Mouse (Mus musculus) kidney, embryonic 14.5 days (tissue): ENCODE measurements around the gene Tmem100. TPM values are rescaled to one million over a fixed set of nuclear protein-coding genes. Genes with fewer than 3 reads are reported as not detected.

Experiments
- ATAC-seq: fragments of 200-750 bp; cut with Nextera tagmentation; 2 replicates; pipeline ENCODE4 v1.8.0; 2017; ENCODE audit warnings: moderate number of reproducible peaks, mild to moderate bottlenecking, moderate TSS enrichment, moderate library complexity; ENCODE audit not compliant: low FRiP score, low TSS enrichment
- H3K27ac ChIP-seq: fragments of 300-500 bp; sonication (generic); 2 replicates; pipeline ENCODE4 v1.5.1; 2014; ENCODE audit warnings: low read depth, mild to moderate bottlenecking, low read length, moderate library complexity, mixed read lengths
- H3K27me3 ChIP-seq: fragments of 300-500 bp; sonication (generic); 2 replicates; pipeline ENCODE4 v1.6.1; 2014; ENCODE audit warnings: mild to moderate bottlenecking, low read length; ENCODE audit not compliant: control insufficient read depth, insufficient read depth
- H3K36me3 ChIP-seq: fragments of 300-500 bp; sonication (generic); 2 replicates; pipeline ENCODE4 v1.6.1; 2014; ENCODE audit warnings: low read length, mixed read lengths; ENCODE audit not compliant: control insufficient read depth, insufficient read depth
- H3K4me1 ChIP-seq: fragments of 300-500 bp; sonication (generic); 2 replicates; pipeline ENCODE4 v1.6.1; 2014; ENCODE audit warnings: low read length, mixed read lengths; ENCODE audit not compliant: control insufficient read depth, insufficient read depth
- H3K4me2 ChIP-seq: fragments of 300-500 bp; sonication (generic); replicated peaks from 2 replicates; pipeline ENCODE4 v1.6.1; 2014; ENCODE audit warnings: low read depth, mild to moderate bottlenecking, low read length
- H3K4me3 ChIP-seq: fragments of 300-500 bp; sonication (generic); 2 replicates; pipeline ENCODE4 v1.5.1; 2014; ENCODE audit warnings: mild to moderate bottlenecking, low read length
- H3K9ac ChIP-seq: fragments of 300-500 bp; sonication (generic); 2 replicates; pipeline ENCODE4 v1.6.1; 2014; ENCODE audit warnings: low read depth, mild to moderate bottlenecking, low read length, moderate library complexity
- H3K9me3 ChIP-seq: fragments of 300-500 bp; sonication (generic); 2 replicates; pipeline ENCODE4 v1.6.1; 2016; ENCODE audit warnings: low read length; ENCODE audit not compliant: control insufficient read depth
- WGBS: fragments of 180-500 bp; shearing (Covaris S2); extraction: QIAGEN DNeasy Blood & Tissue Kit; methylation state at CpG from one replicate; pipeline ENCODE4 v1.1.7; 2014; 5-methylcytosine and 5-hydroxymethylcytosine counted together
- polyA plus RNA-seq: library from polyadenylated mRNA; unstranded; fragments of >200 nt; fragmentation: Nextera tagmentation; extraction: Ambion mirVana; gene quantifications from 2 replicates; pipeline ENCODE4 v1.2.1, GENCODE M21; 2014

The Tmem100 gene
- polyA plus RNA-seq, 1 experiment from 2014 or later, result 20.5 TPM

DNA sequence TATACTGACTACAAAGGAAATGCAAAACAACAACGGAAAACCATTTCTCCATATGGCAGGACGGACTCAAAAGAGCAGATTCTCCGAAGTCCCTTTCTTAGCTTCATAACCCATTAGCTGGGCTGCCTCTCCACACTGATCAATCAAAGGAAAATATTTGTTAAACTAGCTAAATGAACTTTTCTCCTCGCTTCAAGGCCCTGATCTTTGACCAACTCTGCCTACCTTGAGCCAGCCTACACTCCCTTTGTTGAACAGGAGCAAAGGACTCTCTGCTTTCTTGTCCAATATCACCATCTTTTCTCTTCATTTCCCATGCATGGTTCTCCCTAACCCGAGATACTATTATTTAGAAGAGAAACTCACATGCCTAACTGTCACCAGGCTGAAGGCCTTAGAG is 34.6 kb upstream of the Tmem100 start:
- Histone ChIP-seq H3K9ac (no peak overlapping the region), H3K4me3 (no peak overlapping the region), H3K36me3 (no peaks in the 10 kb centered on the region), H3K27me3 (no peaks in the 10 kb centered on the region), H3K9me3 (no peaks in the 10 kb centered on the region), H3K4me2 (no peak overlapping the region), H3K27ac (no peak overlapping the region), H3K4me1 (no peaks in the 10 kb centered on the region)
- WGBS, result 90% methylated on average over 5 of the region's 5 CpGs
- ATAC-seq, result no peak

DNA sequence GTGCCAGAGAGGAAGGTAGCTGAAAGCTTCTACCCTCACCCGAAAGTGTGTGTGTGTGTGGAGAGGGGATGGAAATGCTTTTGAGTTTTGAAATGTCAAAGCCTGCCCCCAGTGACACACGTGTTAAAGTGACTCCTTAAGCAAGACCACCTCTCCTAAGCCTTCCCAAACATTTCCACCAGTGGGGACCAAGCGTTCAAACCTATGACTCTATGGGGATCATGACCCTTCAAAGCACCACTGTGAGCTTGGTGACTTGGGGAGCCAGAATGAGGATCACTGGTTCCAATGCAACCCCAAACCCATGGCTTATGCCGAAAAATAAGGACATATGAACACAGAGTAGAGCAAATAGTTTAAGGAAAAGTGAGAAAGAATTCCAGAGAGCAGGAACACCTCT is 33.7 kb upstream of the Tmem100 start:
- H3K9me3 ChIP-seq, result no peaks in the 10 kb centered on the region
- H3K4me1 ChIP-seq, result no peaks in the 10 kb centered on the region
- ATAC-seq, result no peak
- H3K27ac ChIP-seq, result no peak overlapping the region
- H3K4me3 ChIP-seq, result no peak overlapping the region
- no peaks in the 10 kb centered on the region for H3K27me3 ChIP-seq
- no peak overlapping the region for H3K9ac ChIP-seq
- 93% methylated on average over 4 of the region's 4 CpGs for whole genome bisulfite sequencing
- H3K36me3 ChIP-seq, result no peaks in the 10 kb centered on the region
- H3K4me2 ChIP-seq, result no peak overlapping the region

DNA sequence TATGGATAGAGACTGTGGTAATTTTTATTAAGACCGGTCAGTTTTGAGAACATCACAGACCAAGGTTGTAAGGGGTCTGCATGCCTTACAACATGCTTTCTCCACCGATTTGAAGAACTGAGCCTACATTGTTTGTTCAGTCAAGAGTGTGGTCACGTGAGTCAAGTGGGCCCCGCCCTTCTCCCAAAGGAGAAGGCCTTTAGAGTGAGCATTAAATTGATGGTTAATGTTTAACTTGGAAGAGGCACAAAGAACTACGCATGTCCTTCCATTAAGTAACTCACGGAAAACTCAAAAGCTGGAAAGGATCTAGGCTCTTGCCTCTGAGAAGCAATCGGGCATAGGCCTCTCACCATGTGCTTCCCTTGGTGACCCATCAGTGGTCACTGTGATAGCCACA is 33.3 kb upstream of the Tmem100 start:
- H3K4me2 ChIP-seq, result no peak overlapping the region
- ATAC-seq, result no peak
- no peaks in the 10 kb centered on the region for H3K4me1 ChIP-seq
- no peaks in the 10 kb centered on the region for H3K36me3 ChIP-seq
- H3K9me3 ChIP-seq, result no peaks in the 10 kb centered on the region
- H3K27ac ChIP-seq, result no peak overlapping the region
- no peak overlapping the region for H3K4me3 ChIP-seq
- no peak overlapping the region for H3K9ac ChIP-seq
- 76% methylated on average over 7 of the region's 7 CpGs for WGBS
- H3K27me3 ChIP-seq, result no peaks in the 10 kb centered on the region

DNA sequence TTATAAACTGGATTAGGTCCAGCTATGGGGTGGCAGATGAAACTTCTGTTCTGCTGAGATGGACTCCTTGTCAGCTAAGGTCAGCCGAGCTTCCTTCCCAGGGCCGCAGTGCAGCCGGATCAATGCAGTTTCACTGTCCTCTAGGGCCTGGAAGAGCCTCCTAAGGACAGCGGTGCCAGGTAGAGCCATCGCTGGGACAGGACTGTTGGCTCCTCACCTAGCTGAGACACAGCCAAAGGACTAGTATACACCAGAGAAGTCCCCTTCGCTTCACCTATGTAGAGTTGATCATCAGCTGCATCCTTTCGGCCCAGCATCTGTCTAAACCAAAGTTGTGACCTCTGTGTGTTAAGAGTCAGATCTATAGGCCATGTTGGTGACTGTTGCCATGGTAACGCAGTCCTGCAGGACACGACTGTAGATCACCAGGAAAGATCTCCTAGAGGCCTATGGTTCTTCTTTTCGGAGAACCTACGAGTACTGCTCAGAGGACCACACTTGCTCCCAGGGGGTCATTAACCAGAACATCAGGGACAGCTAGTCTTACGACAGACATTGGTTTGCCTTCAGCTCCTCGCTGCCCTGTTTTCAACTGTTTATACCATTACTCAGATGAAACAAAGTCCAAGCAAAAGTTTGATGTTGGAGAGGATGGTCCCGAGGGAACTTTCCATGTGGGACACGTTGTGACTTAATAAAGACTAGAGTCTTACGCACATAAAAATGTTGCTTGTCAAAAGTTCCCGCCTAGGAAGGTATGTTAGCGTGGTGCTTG is 31.0 kb upstream of the Tmem100 start:
- Histone ChIP-seq H3K9me3 (no peaks in the 10 kb centered on the region), H3K27me3 (no peaks in the 10 kb centered on the region), H3K4me2 (no peak overlapping the region), H3K4me1 (0 out of 2 replicates have a peak, but pooled peaks cover 6% of the 10 kb centered on the region), H3K9ac (no peak overlapping the region), H3K36me3 (no peaks in the 10 kb centered on the region), H3K4me3 (no peak overlapping the region), H3K27ac (no peak overlapping the region)
- no peak for ATAC-seq
- WGBS, result 93% methylated on average over 18 of the region's 18 CpGs

DNA sequence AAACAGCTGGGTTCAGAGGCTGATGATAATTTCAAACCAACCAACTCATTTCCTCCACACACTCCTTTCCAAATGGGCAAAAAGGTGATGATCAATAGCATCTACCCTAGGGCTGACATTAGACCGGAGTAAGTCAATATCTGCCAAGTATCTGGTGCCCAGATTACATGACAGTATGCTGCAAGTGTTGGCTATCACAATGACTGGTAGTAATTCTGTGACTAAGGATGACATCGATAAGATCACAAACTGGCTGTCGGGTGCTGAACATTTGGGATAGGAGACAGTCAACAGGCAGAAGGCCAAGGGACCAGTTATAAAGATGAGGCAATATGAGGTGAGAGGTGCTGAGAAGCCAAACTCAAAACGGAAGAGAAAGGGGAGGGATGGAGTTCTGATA is 29.5 kb upstream of the Tmem100 start:
- Histone ChIP-seq H3K9ac (no peak overlapping the region), H3K4me1 (0 out of 2 replicates have a peak, but pooled peaks cover 6% of the 10 kb centered on the region)

DNA sequence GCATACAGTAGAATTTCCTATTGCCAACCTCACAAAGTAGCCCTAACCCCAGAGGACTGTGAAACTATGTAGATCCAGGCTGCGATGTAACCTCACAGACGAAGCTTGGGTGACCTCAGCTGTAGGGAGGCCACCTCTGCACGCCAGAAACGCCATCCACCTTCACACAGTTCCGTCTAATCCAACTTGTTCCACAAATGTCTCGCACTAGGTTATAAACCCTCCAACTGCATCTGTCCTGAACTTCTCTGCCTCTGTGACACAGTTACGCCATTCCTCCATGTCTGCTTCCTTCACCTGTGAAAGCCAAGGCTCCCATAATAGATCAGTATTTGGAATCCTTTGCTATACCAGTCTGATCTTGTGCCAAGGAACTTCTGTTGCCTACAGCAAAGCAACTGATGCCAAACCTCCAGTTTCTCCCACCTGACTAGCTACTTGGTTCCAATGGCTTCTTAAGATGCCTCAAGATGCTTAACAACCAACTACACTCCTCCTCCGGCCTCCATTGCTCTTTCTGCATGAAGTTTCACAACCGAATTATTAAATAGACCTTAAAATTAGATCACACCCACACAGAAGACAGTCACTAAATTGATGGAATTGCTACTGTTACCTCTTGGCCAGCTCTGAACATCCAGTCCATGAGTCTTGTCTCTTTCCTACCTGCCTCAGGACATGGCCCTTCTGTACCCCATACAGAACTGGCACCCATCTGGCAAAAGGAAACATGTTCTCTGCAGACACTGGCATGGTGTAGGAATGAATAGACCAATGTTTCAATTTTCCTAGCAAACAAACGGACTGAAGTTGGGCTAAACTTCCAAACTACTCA is 28.5 kb upstream of the Tmem100 start:
- Histone ChIP-seq H3K9ac (no peak overlapping the region; the same call in 1 of the 2 replicates), H3K4me1 (0 out of 2 replicates have a peak, but pooled peaks cover 6% of the 10 kb centered on the region), H3K4me3 (peak overlapping the region; percentile 54; the same call in 1 of the 2 replicates), H3K9me3 (no peaks in the 10 kb centered on the region), H3K27me3 (no peaks in the 10 kb centered on the region), H3K27ac (no peak overlapping the region), H3K36me3 (no peaks in the 10 kb centered on the region), H3K4me2 (peak overlapping the region; percentile 86; the same call in 1 of the 2 replicates)
- 82% methylated on average over 10 of the region's 10 CpGs for WGBS
- no peak for ATAC-seq

More for the DNA sequence above, 29.5 kb upstream of the Tmem100 start:
- Histone ChIP-seq H3K9me3 (no peaks in the 10 kb centered on the region), H3K27me3 (no peaks in the 10 kb centered on the region), H3K36me3 (no peaks in the 10 kb centered on the region), H3K27ac (no peak overlapping the region), H3K4me2 (no peak overlapping the region), H3K4me3 (no peak overlapping the region)
- WGBS, result 89% methylated on average over 4 of the region's 4 CpGs
- ATAC-seq, result no peak

DNA sequence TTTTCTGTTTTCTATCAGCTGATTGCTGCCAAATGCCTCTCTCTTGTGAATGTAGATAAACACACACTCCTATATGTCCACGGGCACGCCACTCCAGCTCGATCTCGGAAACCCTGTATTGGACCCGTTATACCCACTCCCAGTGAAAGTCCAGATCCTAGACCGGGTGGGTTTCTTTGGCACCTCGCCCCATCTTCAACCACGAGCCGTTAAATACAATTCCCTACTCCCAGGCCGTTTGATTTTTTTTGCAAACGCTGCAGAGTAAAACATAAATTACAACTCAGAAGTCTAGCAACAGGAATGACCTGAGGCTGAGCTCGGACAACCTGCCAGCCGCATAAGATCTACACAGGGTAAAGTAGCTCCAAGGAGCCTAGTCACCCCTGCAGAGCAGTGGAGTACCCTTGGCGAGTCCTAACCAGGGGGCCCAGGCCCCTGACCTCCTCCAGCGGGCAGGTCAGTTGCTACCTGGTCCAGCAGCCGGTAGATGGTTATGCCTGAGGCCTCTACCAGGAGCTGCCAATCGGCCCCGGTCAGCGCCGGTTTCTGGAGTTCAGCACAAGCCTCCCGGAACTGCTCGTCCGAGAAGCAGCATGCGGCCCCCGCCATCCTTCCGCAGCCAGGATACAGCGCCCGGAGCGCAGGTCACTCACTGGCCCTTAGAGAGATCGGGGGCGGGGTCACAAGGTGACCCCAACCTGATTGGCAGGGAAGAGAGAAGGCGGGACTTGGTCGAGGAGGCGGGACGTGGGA is 27.7 kb upstream of the Tmem100 start, which contains the start of gene Pctp:
Gene Pctp (minus strand): TSS at position 664 of the 756 bp plus-strand sequence.
- Histone ChIP-seq H3K4me2 (peak within 1 kb of the TSS; percentile 86), H3K4me1 (0 out of 2 replicates have a peak, but pooled peaks cover 6% of the 10 kb centered on the region), H3K36me3 (no peaks in the 10 kb centered on the region), H3K4me3 (peak within 1 kb of the TSS; percentile 54), H3K9ac (peak within 1 kb of the TSS; percentile 67), H3K27ac (peak within 1 kb of the TSS; percentile 12; the same call in 1 of the 2 replicates), H3K9me3 (no peaks in the 10 kb centered on the region), H3K27me3 (no peaks in the 10 kb centered on the region)
- 7% methylated on average over 35 of the region's 35 CpGs for WGBS
- ATAC-seq, result peak; percentile 97

DNA sequence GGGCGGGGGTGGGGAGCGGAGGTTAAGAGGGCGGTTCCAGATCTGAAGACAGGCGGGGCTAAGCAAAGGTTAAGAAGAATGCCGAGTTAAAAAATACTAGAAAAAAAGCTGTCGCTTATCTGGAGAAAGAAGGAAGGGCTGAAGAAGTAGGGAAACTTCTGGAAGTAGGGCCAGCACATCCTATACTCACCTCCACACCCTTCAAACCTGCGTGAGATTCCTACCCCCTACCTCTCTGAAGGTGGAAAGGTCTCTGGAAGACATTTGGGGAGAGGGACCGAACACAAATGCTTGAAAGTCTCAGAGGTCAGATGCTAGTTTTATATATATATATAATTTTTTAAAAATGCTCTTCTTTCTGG is 27.2 kb upstream of the Tmem100 start:
- H3K27ac ChIP-seq, result peak overlapping the region; percentile 12; the same call in 1 of the 2 replicates
- no peaks in the 10 kb centered on the region for H3K36me3 ChIP-seq
- H3K9ac ChIP-seq, result no peak overlapping the region; the same call in 1 of the 2 replicates
- peak overlapping the region; percentile 54 for H3K4me3 ChIP-seq
- H3K4me2 ChIP-seq, result peak overlapping the region; percentile 86
- no peaks in the 10 kb centered on the region for H3K27me3 ChIP-seq
- H3K9me3 ChIP-seq, result no peaks in the 10 kb centered on the region
- 0 out of 2 replicates have a peak, but pooled peaks cover 6% of the 10 kb centered on the region for H3K4me1 ChIP-seq
- no peak for ATAC-seq
- WGBS, result 10% methylated on average over 8 of the region's 8 CpGs
